Mouse (Mus musculus): ENCODE results near the gene Man1b1. TPM values are rescaled to one million over a fixed set of nuclear protein-coding genes. Genes with fewer than 3 reads are reported as not detected.
A peak's percentile ranks its signal among the peaks of the same experiment; 100 is the strongest.

Gene Man1b1
- total RNA-seq, 2 experiments from 2014 or later = 23.4 to 42.5 TPM

GRCm38 (mm10) chr2:25400291-25400690 lies 68.2 kb downstream of the Man1b1 start:
- no peak for ATAC-seq (replicated peaks; ENCODE audit: poor library complexity)

- ATAC-seq (replicated peaks; ENCODE audit: poor library complexity) = peak; percentile 47; the same call in 1 of the 2 replicates
These were observed 68.6 kb downstream of the Man1b1 start for GRCm38 (mm10) chr2:25400764-25401163.

Other genes starting within 250 kb of the Man1b1 start
Only the 30 nearest of the 37 such genes appear.
- gene Nrarp, start 151.6 kb upstream of the Man1b1 start, total RNA-seq (2015) = 0.42 and 0.51 TPM in 2 replicates
- gene Nrarp, start 151.6 kb upstream of the Man1b1 start, total RNA-seq (2017) = 0.78 and 1.3 TPM in 2 replicates
- 11.4 and 12.5 TPM in 2 replicates for gene Tor4a, start 135.5 kb upstream of the Man1b1 start, total RNA-seq (2015)
- gene Tor4a, start 135.5 kb upstream of the Man1b1 start, total RNA-seq (2017) = 16.1 and 17.6 TPM in 2 replicates
- gene Nelfb, start 120.8 kb upstream of the Man1b1 start, total RNA-seq (2015) = 23.7 and 28.9 TPM in 2 replicates
- 35.8 and 38.7 TPM in 2 replicates for gene Nelfb, start 120.8 kb upstream of the Man1b1 start, total RNA-seq (2017)
- gene Stpg3, start 117.7 kb upstream of the Man1b1 start, total RNA-seq (2015) = 0.30 TPM in 1 of 2 replicates, not detected in the other
- 0.54 TPM in 1 of 2 replicates, not detected in the other for gene Stpg3, start 117.7 kb upstream of the Man1b1 start, total RNA-seq (2017)
- not detected in 2 replicates for gene Fam166a, start 113.6 kb upstream of the Man1b1 start, total RNA-seq (2015)
- gene Fam166a, start 113.6 kb upstream of the Man1b1 start, total RNA-seq (2017) = not detected in 2 replicates
- 435 and 440 TPM in 2 replicates for gene Tubb4b, start 107.6 kb upstream of the Man1b1 start, total RNA-seq (2015)
- 571 and 580 TPM in 2 replicates for gene Tubb4b, start 107.6 kb upstream of the Man1b1 start, total RNA-seq (2017)
- gene Slc34a3, start 98.0 kb upstream of the Man1b1 start, total RNA-seq (2015) = not detected in 2 replicates
- gene Slc34a3, start 98.0 kb upstream of the Man1b1 start, total RNA-seq (2017) = not detected in 2 replicates
- gene Rnf224, start 95.6 kb upstream of the Man1b1 start, total RNA-seq (2015) = not detected in 2 replicates
- gene Rnf224, start 95.6 kb upstream of the Man1b1 start, total RNA-seq (2017) = 0.25 TPM in 1 of 2 replicates, not detected in the other
- 0.69 TPM in 1 of 2 replicates, not detected in the other for gene Rnf208, start 90.1 kb upstream of the Man1b1 start, total RNA-seq (2015)
- gene Rnf208, start 90.1 kb upstream of the Man1b1 start, total RNA-seq (2017) = 0.29 TPM in 1 of 2 replicates, not detected in the other
- not detected in 2 replicates for gene Cysrt1, start 89.9 kb upstream of the Man1b1 start, total RNA-seq (2015)
- gene Cysrt1, start 89.9 kb upstream of the Man1b1 start, total RNA-seq (2017) = not detected in 2 replicates
- 3.9 and 5.0 TPM in 2 replicates for gene AL732309.1, start 85.5 kb upstream of the Man1b1 start, total RNA-seq (2015)
- gene AL732309.1, start 85.5 kb upstream of the Man1b1 start, total RNA-seq (2017) = 3.2 and 3.8 TPM in 2 replicates
- 11.4 and 12.8 TPM in 2 replicates for gene Tmem203, start 76.9 kb upstream of the Man1b1 start, total RNA-seq (2015)
- 9.6 and 9.8 TPM in 2 replicates for gene Tmem203, start 76.9 kb upstream of the Man1b1 start, total RNA-seq (2017)
- 7.9 and 13.3 TPM in 2 replicates for gene Tprn, start 69.7 kb upstream of the Man1b1 start, total RNA-seq (2015)
- 7.6 and 9.2 TPM in 2 replicates for gene Tprn, start 69.7 kb upstream of the Man1b1 start, total RNA-seq (2017)
- 136 and 148 TPM in 2 replicates for gene Ssna1, start 59.9 kb upstream of the Man1b1 start, total RNA-seq (2015)
- 71.3 and 92.7 TPM in 2 replicates for gene Ssna1, start 59.9 kb upstream of the Man1b1 start, total RNA-seq (2017)
- gene Anapc2, start 59.9 kb upstream of the Man1b1 start, total RNA-seq (2015) = 28.3 and 34.4 TPM in 2 replicates
- gene Anapc2, start 59.9 kb upstream of the Man1b1 start, total RNA-seq (2017) = 36.5 and 42.4 TPM in 2 replicates
- not detected in 2 replicates for gene Tmem210, start 44.2 kb upstream of the Man1b1 start, total RNA-seq (2015)
- gene Tmem210, start 44.2 kb upstream of the Man1b1 start, total RNA-seq (2017) = not detected in 2 replicates
- gene Lrrc26, start 42.4 kb upstream of the Man1b1 start, total RNA-seq (2015) = not detected in 2 replicates
- gene Lrrc26, start 42.4 kb upstream of the Man1b1 start, total RNA-seq (2017) = not detected in 2 replicates
- gene Grin1, start 13.2 kb upstream of the Man1b1 start, total RNA-seq (2015) = not detected in 2 replicates
- gene Grin1, start 13.2 kb upstream of the Man1b1 start, total RNA-seq (2017) = not detected in 2 replicates
- gene Dpp7, start 24.0 kb downstream of the Man1b1 start, total RNA-seq (2015) = 15.8 and 16.3 TPM in 2 replicates
- gene Dpp7, start 24.0 kb downstream of the Man1b1 start, total RNA-seq (2017) = 19.1 and 32.9 TPM in 2 replicates
- gene Uap1l1, start 33.3 kb downstream of the Man1b1 start, total RNA-seq (2015) = 42.2 and 60.4 TPM in 2 replicates
- gene Uap1l1, start 33.3 kb downstream of the Man1b1 start, total RNA-seq (2017) = 13.6 and 14.5 TPM in 2 replicates
- 6.0 and 10.8 TPM in 2 replicates for gene Sapcd2, start 40.0 kb downstream of the Man1b1 start, total RNA-seq (2015)
- 5.8 and 6.7 TPM in 2 replicates for gene Sapcd2, start 40.0 kb downstream of the Man1b1 start, total RNA-seq (2017)
- not detected in 2 replicates for gene Entpd2, start 63.5 kb downstream of the Man1b1 start, total RNA-seq (2015)
- gene Entpd2, start 63.5 kb downstream of the Man1b1 start, total RNA-seq (2017) = not detected in 2 replicates
- gene Npdc1, start 67.0 kb downstream of the Man1b1 start, total RNA-seq (2015) = 1.5 TPM in 1 of 2 replicates, not detected in the other
- gene Npdc1, start 67.0 kb downstream of the Man1b1 start, total RNA-seq (2017) = 0.27 TPM in 1 of 2 replicates, not detected in the other
- gene Fut7, start 90.9 kb downstream of the Man1b1 start, total RNA-seq (2015) = 11.1 and 12.5 TPM in 2 replicates
- 21.4 and 24.2 TPM in 2 replicates for gene Fut7, start 90.9 kb downstream of the Man1b1 start, total RNA-seq (2017)
- 66.7 and 70.5 TPM in 2 replicates for gene Abca2, start 96.4 kb downstream of the Man1b1 start, total RNA-seq (2015)
- gene Abca2, start 96.4 kb downstream of the Man1b1 start, total RNA-seq (2017) = 26.9 and 29.5 TPM in 2 replicates
- gene Clic3, start 124.5 kb downstream of the Man1b1 start, total RNA-seq (2015) = not detected in 2 replicates
- 0.27 TPM in 1 of 2 replicates, not detected in the other for gene Clic3, start 124.5 kb downstream of the Man1b1 start, total RNA-seq (2017)
- gene Paxx, start 128.8 kb downstream of the Man1b1 start, total RNA-seq (2015) = 32.8 and 40.9 TPM in 2 replicates
- gene Paxx, start 128.8 kb downstream of the Man1b1 start, total RNA-seq (2017) = 15.3 and 21.3 TPM in 2 replicates
- gene Ptgds, start 137.7 kb downstream of the Man1b1 start, total RNA-seq (2015) = 0.42 TPM in 1 of 2 replicates, not detected in the other
- gene Ptgds, start 137.7 kb downstream of the Man1b1 start, total RNA-seq (2017) = not detected in 2 replicates
- gene Lcn12, start 161.6 kb downstream of the Man1b1 start, total RNA-seq (2015) = 0.27 TPM in 1 of 2 replicates, not detected in the other
- gene Lcn12, start 161.6 kb downstream of the Man1b1 start, total RNA-seq (2017) = not detected in 2 replicates
- 27.1 and 27.6 TPM in 2 replicates for gene Fbxw5, start 168.4 kb downstream of the Man1b1 start, total RNA-seq (2015)
- 25.1 and 27.4 TPM in 2 replicates for gene Fbxw5, start 168.4 kb downstream of the Man1b1 start, total RNA-seq (2017)